Mouse (Mus musculus): Measurements from ENCODE around the gene Gpr137b.
"Not testable (repeated sequence)": the region's sequence is repeated elsewhere in the genome, so short reads cannot be mapped to it uniquely, and the experiment has no call there.

- not testable (repeated sequence) for TF ChIP-seq POLR2A (IDR thresholded peaks at IDR 0.05; ENCODE audit: borderline replicate concordance, low read depth, low read length); CTCF (IDR thresholded peaks at IDR 0.05; ENCODE audit: low read depth, low read length)
Measured at GRCm38 (mm10) chr13:13373965-13374364, 19.8 kb downstream of the Gpr137b start.

Data from bone marrow macrophage, adult 2 months (primary cell).